Mouse (Mus musculus) spleen, postnatal 10 days (tissue): ENCODE results near the gene Xlr4a.
A peak's percentile ranks its signal among the peaks of the same experiment; 100 is the strongest.
"Not testable (repeated sequence)": the region's sequence is repeated elsewhere in the genome, so short reads cannot be mapped to it uniquely, and the experiment has no call there.

ENCODE experiments used
- DNase-seq, 2 experiments: peaks; one replicate each; pipeline ENCODE4 v3.0.0; 2021 to 2022; ENCODE audit warnings: low spot score in 2 of 2

The Xlr4a gene

GRCm38 (mm10) chrX:73082267-73083055 is at the start of gene Xlr4a:
Gene Xlr4a (minus strand): TSS chrX:73082478.
- DNase-seq: not testable (repeated sequence)

GRCm38 (mm10) chrX:73122859-73123829 is 40.9 kb upstream of the Xlr4a start:
- DNase-seq: not testable (repeated sequence)

GRCm38 (mm10) chrX:73116747-73117146 is 34.5 kb upstream of the Xlr4a start, which contains the start of gene Gm14685:
Gene Gm14685 (plus strand): TSS chrX:73117047.
- not testable (repeated sequence) for DNase-seq

- DNase-seq: not testable (repeated sequence)
These were observed 14.7 kb upstream of the Xlr4a start, which contains the start of gene Xlr3a for GRCm38 (mm10) chrX:73096941-73097508. Gene Xlr3a (minus strand): TSS chrX:73097095.

GRCm38 (mm10) chrX:73066765-73067312 is 15.4 kb downstream of the Xlr4a start:
- DNase-seq: not testable (repeated sequence)

GRCm38 (mm10) chrX:73064415-73064793 is 17.9 kb downstream of the Xlr4a start, which contains the start of gene Pnma3:
Gene Pnma3 (plus strand): TSS chrX:73064787.
- DNase-seq: no peak

- DNase-seq: no peak
These were observed 18.5 kb downstream of the Xlr4a start for GRCm38 (mm10) chrX:73063512-73064414.

- no peak for DNase-seq
These were observed 20.0 kb downstream of the Xlr4a start for GRCm38 (mm10) chrX:73062323-73062722.

- DNase-seq: no peak
These were observed 20.8 kb downstream of the Xlr4a start for GRCm38 (mm10) chrX:73061528-73061927.

- peak; percentile 76 to 87 for DNase-seq
These were observed 28.3 kb downstream of the Xlr4a start for GRCm38 (mm10) chrX:73053860-73054563.

DNA sequence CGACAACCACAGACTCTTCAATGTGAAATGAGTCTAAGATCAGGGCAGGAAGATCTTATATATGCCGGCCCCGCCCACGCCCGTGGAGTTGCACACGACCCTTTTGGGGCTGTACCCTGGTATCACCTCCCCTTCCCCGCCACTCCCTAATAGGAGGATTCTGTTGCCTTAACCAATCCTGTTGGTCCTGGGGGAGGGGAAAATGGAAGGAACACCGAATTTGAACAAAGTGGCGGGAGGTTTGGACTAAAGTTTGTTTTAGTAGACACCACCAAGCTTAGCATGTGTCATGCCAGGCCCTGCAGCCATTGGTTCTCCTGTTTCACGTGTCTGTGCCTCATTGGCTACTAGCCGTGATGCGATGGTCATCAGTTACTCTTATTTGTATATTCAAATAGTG is 42.6 kb downstream of the Xlr4a start:
- no peak for DNase-seq

GRCm38 (mm10) chrX:73038831-73039230 is 43.4 kb downstream of the Xlr4a start:
- no peak for DNase-seq

- no peak for DNase-seq
These were observed 45.3 kb downstream of the Xlr4a start, which contains the start of gene Pnma5 for GRCm38 (mm10) chrX:73037003-73037402. Gene Pnma5 (minus strand): TSS chrX:73037103.
